Mouse (Mus musculus): Measurements from ENCODE around the gene Mov10l1. TPM values are rescaled to one million over a fixed set of nuclear protein-coding genes. Genes with fewer than 3 reads are reported as not detected.
A peak's percentile ranks its signal among the peaks of the same experiment; 100 is the strongest.

Mov10l1 gene
- polyA plus RNA-seq, 1 experiment from 2014 or later, result not detected

- H3K27ac ChIP-seq (ENCODE audit: low read depth, low read length), result no peak overlapping the region
- H3K4me3 ChIP-seq (ENCODE audit: low read depth, low read length), result no peak overlapping the region
- H3K9me3 ChIP-seq (ENCODE audit: control insufficient read depth, low read length), result no peaks in the 10 kb centered on the region
- no peaks in the 10 kb centered on the region for H3K36me3 ChIP-seq (ENCODE audit: control insufficient read depth, insufficient read depth, low read length)
- H3K4me1 ChIP-seq (ENCODE audit: control insufficient read depth, insufficient read depth, low read length), result peaks cover 6% of the 10 kb centered on the region
- H3K4me2 ChIP-seq (ENCODE audit: low read depth, low read length), result no peak overlapping the region
- ATAC-seq (ENCODE audit: low read depth), result no peak
- WGBS, result 79% methylated on average over 6 of the region's 6 CpGs
- peaks cover 7% of the 10 kb centered on the region; the same call in 1 of the 2 replicates for H3K27me3 ChIP-seq (ENCODE audit: control insufficient read depth, insufficient read depth, low read length)
- H3K9ac ChIP-seq (replicated peaks; ENCODE audit: low read depth, low read length), result no peak overlapping the region
Observed at GRCm38 (mm10) chr15:88955342-88955741, 27.4 kb upstream of the Mov10l1 start.

- H3K9me3 ChIP-seq (ENCODE audit: control insufficient read depth, low read length), result no peaks in the 10 kb centered on the region
- peaks cover 7% of the 10 kb centered on the region; the same call in 1 of the 2 replicates for H3K27me3 ChIP-seq (ENCODE audit: control insufficient read depth, insufficient read depth, low read length)
- H3K4me1 ChIP-seq (ENCODE audit: control insufficient read depth, insufficient read depth, low read length), result peaks cover 6% of the 10 kb centered on the region
- H3K4me3 ChIP-seq (ENCODE audit: low read depth, low read length), result no peak overlapping the region
- WGBS, result 79% methylated on average over 4 of the region's 4 CpGs
- H3K27ac ChIP-seq (ENCODE audit: low read depth, low read length), result no peak overlapping the region
- H3K9ac ChIP-seq (replicated peaks; ENCODE audit: low read depth, low read length), result no peak overlapping the region
- no peak overlapping the region for H3K4me2 ChIP-seq (ENCODE audit: low read depth, low read length)
- no peak for ATAC-seq (ENCODE audit: low read depth)
- H3K36me3 ChIP-seq (ENCODE audit: control insufficient read depth, insufficient read depth, low read length), result no peaks in the 10 kb centered on the region
Observed at GRCm38 (mm10) chr15:88957522-88957921, 25.2 kb upstream of the Mov10l1 start.

- no peak overlapping the region for H3K4me2 ChIP-seq (ENCODE audit: low read depth, low read length)
- whole genome bisulfite sequencing, result 92% methylated on average over 2 of the region's 2 CpGs
Observed at GRCm38 (mm10) chr15:88964070-88964578, 18.6 kb upstream of the Mov10l1 start.

GRCm38 (mm10) chr15:88972300-88972699 is 10.4 kb upstream of the Mov10l1 start:
- ATAC-seq (ENCODE audit: low read depth), result no peak
- Histone ChIP-seq H3K9ac (replicated peaks; ENCODE audit: low read depth, low read length) (no peak overlapping the region), H3K36me3 (ENCODE audit: control insufficient read depth, insufficient read depth, low read length) (no peaks in the 10 kb centered on the region), H3K27me3 (ENCODE audit: control insufficient read depth, insufficient read depth, low read length) (no peaks in the 10 kb centered on the region), H3K9me3 (ENCODE audit: control insufficient read depth, low read length) (no peaks in the 10 kb centered on the region), H3K4me1 (ENCODE audit: control insufficient read depth, insufficient read depth, low read length) (no peaks in the 10 kb centered on the region), H3K4me3 (ENCODE audit: low read depth, low read length) (no peak overlapping the region), H3K4me2 (ENCODE audit: low read depth, low read length) (no peak overlapping the region), H3K27ac (ENCODE audit: low read depth, low read length) (no peak overlapping the region)
- 94% methylated on average over 4 of the region's 4 CpGs for WGBS

More at GRCm38 (mm10) chr15:88964070-88964578, 18.6 kb upstream of the Mov10l1 start:
- H3K4me1 ChIP-seq (ENCODE audit: control insufficient read depth, insufficient read depth, low read length), result no peaks in the 10 kb centered on the region
- no peak overlapping the region for H3K27ac ChIP-seq (ENCODE audit: low read depth, low read length)
- no peak overlapping the region for H3K4me3 ChIP-seq (ENCODE audit: low read depth, low read length)
- H3K9ac ChIP-seq (replicated peaks; ENCODE audit: low read depth, low read length), result no peak overlapping the region
- no peaks in the 10 kb centered on the region for H3K9me3 ChIP-seq (ENCODE audit: control insufficient read depth, low read length)
- H3K27me3 ChIP-seq (ENCODE audit: control insufficient read depth, insufficient read depth, low read length), result no peaks in the 10 kb centered on the region
- no peaks in the 10 kb centered on the region for H3K36me3 ChIP-seq (ENCODE audit: control insufficient read depth, insufficient read depth, low read length)
- ATAC-seq (ENCODE audit: low read depth), result no peak

- Histone ChIP-seq H3K27me3 (ENCODE audit: control insufficient read depth, insufficient read depth, low read length) (no peaks in the 10 kb centered on the region), H3K9me3 (ENCODE audit: control insufficient read depth, low read length) (no peaks in the 10 kb centered on the region), H3K4me2 (ENCODE audit: low read depth, low read length) (peak within 1 kb of the TSS; percentile 14), H3K4me3 (ENCODE audit: low read depth, low read length) (no peak within 1 kb of the TSS), H3K27ac (ENCODE audit: low read depth, low read length) (peak within 1 kb of the TSS; percentile 62), H3K9ac (replicated peaks; ENCODE audit: low read depth, low read length) (no peak within 1 kb of the TSS), H3K4me1 (ENCODE audit: control insufficient read depth, insufficient read depth, low read length) (no peaks in the 10 kb centered on the region), H3K36me3 (ENCODE audit: control insufficient read depth, insufficient read depth, low read length) (no peaks in the 10 kb centered on the region)
- WGBS, result 19% methylated on average over 10 of the region's 10 CpGs
- ATAC-seq (ENCODE audit: low read depth), result peak; percentile 84
Observed at GRCm38 (mm10) chr15:88978281-88979137, 4.2 kb upstream of the Mov10l1 start, which contains the start of gene Mlc1. Gene Mlc1 (minus strand): TSS chr15:88979007.

- Histone ChIP-seq H3K27me3 (ENCODE audit: control insufficient read depth, insufficient read depth, low read length) (no peaks in the 10 kb centered on the region), H3K27ac (ENCODE audit: low read depth, low read length) (peak overlapping the region; percentile 62), H3K4me3 (ENCODE audit: low read depth, low read length) (no peak overlapping the region), H3K9ac (replicated peaks; ENCODE audit: low read depth, low read length) (no peak overlapping the region), H3K4me2 (ENCODE audit: low read depth, low read length) (no peak overlapping the region), H3K4me1 (ENCODE audit: control insufficient read depth, insufficient read depth, low read length) (no peaks in the 10 kb centered on the region), H3K9me3 (ENCODE audit: control insufficient read depth, low read length) (no peaks in the 10 kb centered on the region), H3K36me3 (ENCODE audit: control insufficient read depth, insufficient read depth, low read length) (no peaks in the 10 kb centered on the region)
- 17% methylated on average over 3 of the region's 3 CpGs for WGBS
- no peak for ATAC-seq (ENCODE audit: low read depth)
Observed at GRCm38 (mm10) chr15:88979138-88979446, 3.6 kb upstream of the Mov10l1 start.

- Histone ChIP-seq H3K27ac (ENCODE audit: low read depth, low read length) (no peak overlapping the region), H3K9me3 (ENCODE audit: control insufficient read depth, low read length) (no peaks in the 10 kb centered on the region), H3K9ac (replicated peaks; ENCODE audit: low read depth, low read length) (no peak overlapping the region), H3K27me3 (ENCODE audit: control insufficient read depth, insufficient read depth, low read length) (no peaks in the 10 kb centered on the region), H3K36me3 (ENCODE audit: control insufficient read depth, insufficient read depth, low read length) (no peaks in the 10 kb centered on the region), H3K4me3 (ENCODE audit: low read depth, low read length) (no peak overlapping the region), H3K4me1 (ENCODE audit: control insufficient read depth, insufficient read depth, low read length) (no peaks in the 10 kb centered on the region), H3K4me2 (ENCODE audit: low read depth, low read length) (no peak overlapping the region)
- WGBS, result 79% methylated on average over 2 of the region's 2 CpGs
- ATAC-seq (ENCODE audit: low read depth), result no peak
Observed at GRCm38 (mm10) chr15:88989236-88989635, 6.5 kb downstream of the Mov10l1 start.

GRCm38 (mm10) chr15:88998636-88999035 is 15.9 kb downstream of the Mov10l1 start:
- no peak for ATAC-seq (ENCODE audit: low read depth)
- 81% methylated on average over 8 of the region's 8 CpGs for WGBS

GRCm38 (mm10) chr15:88999124-88999523 is 16.4 kb downstream of the Mov10l1 start:
- H3K4me3 ChIP-seq (ENCODE audit: low read depth, low read length), result no peak overlapping the region
- H3K9me3 ChIP-seq (ENCODE audit: control insufficient read depth, low read length), result no peaks in the 10 kb centered on the region
- H3K4me2 ChIP-seq (ENCODE audit: low read depth, low read length), result no peak overlapping the region
- no peaks in the 10 kb centered on the region for H3K27me3 ChIP-seq (ENCODE audit: control insufficient read depth, insufficient read depth, low read length)
- ATAC-seq (ENCODE audit: low read depth), result no peak
- H3K36me3 ChIP-seq (ENCODE audit: control insufficient read depth, insufficient read depth, low read length), result no peaks in the 10 kb centered on the region
- no peak overlapping the region for H3K27ac ChIP-seq (ENCODE audit: low read depth, low read length)
- H3K4me1 ChIP-seq (ENCODE audit: control insufficient read depth, insufficient read depth, low read length), result no peaks in the 10 kb centered on the region
- WGBS, result 86% methylated on average over 2 of the region's 2 CpGs
- no peak overlapping the region for H3K9ac ChIP-seq (replicated peaks; ENCODE audit: low read depth, low read length)

More at GRCm38 (mm10) chr15:88998636-88999035, 15.9 kb downstream of the Mov10l1 start:
- Histone ChIP-seq H3K27ac (ENCODE audit: low read depth, low read length) (no peak overlapping the region), H3K9ac (replicated peaks; ENCODE audit: low read depth, low read length) (no peak overlapping the region), H3K36me3 (ENCODE audit: control insufficient read depth, insufficient read depth, low read length) (no peaks in the 10 kb centered on the region), H3K4me3 (ENCODE audit: low read depth, low read length) (no peak overlapping the region), H3K4me1 (ENCODE audit: control insufficient read depth, insufficient read depth, low read length) (no peaks in the 10 kb centered on the region), H3K27me3 (ENCODE audit: control insufficient read depth, insufficient read depth, low read length) (no peaks in the 10 kb centered on the region), H3K4me2 (ENCODE audit: low read depth, low read length) (no peak overlapping the region), H3K9me3 (ENCODE audit: control insufficient read depth, low read length) (no peaks in the 10 kb centered on the region)
